Mouse (Mus musculus): ENCODE data around the gene Dync2li1. TPM values are rescaled to one million over a fixed set of nuclear protein-coding genes. Genes with fewer than 3 reads are reported as not detected.

Dync2li1 gene
- polyA plus RNA-seq, 1 experiment: 2.2 TPM

DNA sequence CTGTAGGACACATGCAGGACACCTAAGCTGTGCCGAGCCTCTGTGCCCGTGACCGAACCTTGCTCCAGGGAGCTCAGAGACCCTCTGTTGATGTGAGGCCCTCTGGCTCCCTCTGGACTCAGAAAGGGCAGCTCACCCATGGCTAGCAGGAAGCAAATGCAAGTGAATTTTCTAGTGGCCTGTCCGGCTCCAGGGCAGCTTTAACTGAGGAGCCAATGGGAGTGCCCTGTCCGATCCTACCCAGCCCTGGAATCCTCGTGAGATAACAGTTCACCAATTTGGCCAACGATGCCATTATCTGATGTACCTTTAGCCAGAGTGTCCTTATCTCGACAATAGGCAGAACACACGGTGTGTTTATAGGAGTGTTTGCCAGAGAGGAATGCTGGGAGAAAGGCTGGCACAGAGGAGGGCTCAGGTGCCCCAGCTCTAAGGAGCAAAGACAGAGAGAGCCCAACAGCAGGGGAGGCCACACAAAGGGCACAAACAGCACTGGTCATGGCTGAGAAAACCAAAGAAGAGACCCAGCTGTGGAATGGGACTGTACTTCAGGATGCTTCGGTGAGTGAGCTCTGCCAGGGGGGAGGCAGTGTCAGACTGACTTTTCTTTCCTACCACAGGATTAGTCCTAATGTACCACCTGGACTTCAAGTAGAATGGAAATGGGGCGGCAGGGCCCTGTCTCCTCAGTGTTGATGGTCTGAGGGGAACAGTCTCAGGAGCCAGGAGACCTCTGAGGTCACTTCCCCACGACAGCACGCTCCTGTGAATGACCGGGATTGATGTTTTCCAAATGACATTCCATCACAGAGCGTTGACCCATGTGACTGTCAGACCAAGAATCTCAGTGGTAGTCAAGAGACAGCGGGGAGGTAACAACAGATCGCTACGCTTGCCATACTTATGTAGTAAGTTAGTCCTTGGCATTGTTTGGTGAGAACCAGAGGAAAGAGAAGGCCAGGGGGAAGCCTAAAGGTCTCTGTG is 56.7 kb downstream of the Dync2li1 start, which contains the start of gene Abcg5:
TSS of gene Abcg5 (minus strand) at position 278 of the 984 bp plus-strand sequence.
- no peak within 1 kb of the TSS for H3K27ac ChIP-seq (ENCODE audit: control insufficient read depth, insufficient read depth, low read depth, low read length, poor library complexity)
- H3K4me1 ChIP-seq (ENCODE audit: control insufficient read depth, insufficient read depth, low read length): no peaks in the 10 kb centered on the region
- WGBS: 80% methylated on average over 18 of the region's 18 CpGs
- TF ChIP-seq POLR2A (IDR thresholded peaks at IDR 0.05; ENCODE audit: borderline replicate concordance, control insufficient read depth, low read depth, low read length): no peak
- TF ChIP-seq CTCF (IDR thresholded peaks at IDR 0.05; ENCODE audit: control insufficient read depth, insufficient read depth, low read length): no peak
- no peak within 1 kb of the TSS for H3K4me3 ChIP-seq (replicated peaks; ENCODE audit: control insufficient read depth, low read depth, low read length)

- WGBS: 21% methylated on average over 6 of the region's 6 CpGs
- Histone ChIP-seq H3K4me3 (replicated peaks; ENCODE audit: control insufficient read depth, low read depth, low read length) (no peak overlapping the region), H3K27ac (ENCODE audit: control insufficient read depth, insufficient read depth, low read depth, low read length, poor library complexity) (no peak overlapping the region), H3K4me1 (ENCODE audit: control insufficient read depth, insufficient read depth, low read length) (no peaks in the 10 kb centered on the region)
- TF ChIP-seq POLR2A (IDR thresholded peaks at IDR 0.05; ENCODE audit: borderline replicate concordance, control insufficient read depth, low read depth, low read length) (no peak), CTCF (IDR thresholded peaks at IDR 0.05; ENCODE audit: control insufficient read depth, insufficient read depth, low read length) (no peak)
Measured at GRCm38 (mm10) chr17:84684284-84684683, 58.0 kb downstream of the Dync2li1 start.

DNA sequence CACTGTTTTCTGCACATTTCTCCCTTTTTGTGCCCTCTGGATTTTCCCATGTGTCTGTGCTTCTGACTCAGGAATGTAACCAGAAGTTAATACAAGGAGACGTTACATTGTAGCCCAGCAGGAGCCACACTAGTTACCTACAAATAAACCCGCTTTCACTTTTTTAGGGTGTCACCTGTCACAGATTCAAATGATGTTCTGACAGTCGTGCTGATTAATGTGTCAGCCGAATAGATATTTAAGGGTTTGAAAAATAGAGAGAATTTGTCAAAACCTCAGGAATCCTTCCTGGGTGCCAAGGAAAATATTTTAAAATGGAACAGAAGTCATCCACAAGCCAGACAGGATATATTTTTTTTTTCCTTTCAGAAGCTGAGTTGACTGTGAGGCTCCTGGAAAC is 59.0 kb downstream of the Dync2li1 start:
- TF ChIP-seq POLR2A (IDR thresholded peaks at IDR 0.05; ENCODE audit: borderline replicate concordance, control insufficient read depth, low read depth, low read length): no peak
- TF ChIP-seq CTCF (IDR thresholded peaks at IDR 0.05; ENCODE audit: control insufficient read depth, insufficient read depth, low read length): no peak
- Histone ChIP-seq H3K4me3 (replicated peaks; ENCODE audit: control insufficient read depth, low read depth, low read length) (no peak overlapping the region), H3K27ac (ENCODE audit: control insufficient read depth, insufficient read depth, low read depth, low read length, poor library complexity) (no peak overlapping the region), H3K4me1 (ENCODE audit: control insufficient read depth, insufficient read depth, low read length) (no peaks in the 10 kb centered on the region)
- WGBS: 84% methylated on average over 4 of the region's 4 CpGs

- no peak overlapping the region for H3K4me3 ChIP-seq (replicated peaks; ENCODE audit: control insufficient read depth, low read depth, low read length)
- no peaks in the 10 kb centered on the region for H3K4me1 ChIP-seq (ENCODE audit: control insufficient read depth, insufficient read depth, low read length)
- 84% methylated on average over 5 of the region's 5 CpGs for WGBS
- H3K27ac ChIP-seq (ENCODE audit: control insufficient read depth, insufficient read depth, low read depth, low read length, poor library complexity): no peak overlapping the region
- TF ChIP-seq POLR2A (IDR thresholded peaks at IDR 0.05; ENCODE audit: borderline replicate concordance, control insufficient read depth, low read depth, low read length) (no peak), CTCF (IDR thresholded peaks at IDR 0.05; ENCODE audit: control insufficient read depth, insufficient read depth, low read length) (no peak)
Measured at GRCm38 (mm10) chr17:84687994-84688393, 61.7 kb downstream of the Dync2li1 start.

DNA sequence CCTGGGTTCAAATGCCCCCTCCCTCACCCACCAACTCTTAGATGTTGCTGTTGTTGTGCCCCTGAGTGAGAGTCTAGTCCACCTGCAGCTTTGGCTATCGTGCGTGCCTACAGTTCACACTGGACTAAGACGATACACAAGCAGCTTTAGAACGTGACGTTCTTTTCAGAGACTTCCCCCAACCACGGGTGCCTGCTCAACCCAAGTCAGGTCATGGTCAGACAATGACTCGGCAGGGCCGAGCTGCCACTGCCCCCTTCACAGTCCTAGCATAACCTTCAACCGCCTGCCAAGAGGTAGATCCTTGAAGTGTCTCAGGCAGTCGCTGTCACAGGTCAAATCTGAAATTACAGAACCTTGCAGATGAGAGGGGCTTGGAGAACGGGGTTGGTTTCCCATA is 62.5 kb downstream of the Dync2li1 start:
- no peak for TF ChIP-seq CTCF (IDR thresholded peaks at IDR 0.05; ENCODE audit: control insufficient read depth, insufficient read depth, low read length)
- no peak for TF ChIP-seq POLR2A (IDR thresholded peaks at IDR 0.05; ENCODE audit: borderline replicate concordance, control insufficient read depth, low read depth, low read length)
- Histone ChIP-seq H3K27ac (ENCODE audit: control insufficient read depth, insufficient read depth, low read depth, low read length, poor library complexity) (no peak overlapping the region), H3K4me1 (ENCODE audit: control insufficient read depth, insufficient read depth, low read length) (no peaks in the 10 kb centered on the region), H3K4me3 (replicated peaks; ENCODE audit: control insufficient read depth, low read depth, low read length) (no peak overlapping the region)
- WGBS: 47% methylated on average over 11 of the region's 11 CpGs

- no peak for TF ChIP-seq POLR2A (IDR thresholded peaks at IDR 0.05; ENCODE audit: borderline replicate concordance, control insufficient read depth, low read depth, low read length)
- no peak for TF ChIP-seq CTCF (IDR thresholded peaks at IDR 0.05; ENCODE audit: control insufficient read depth, insufficient read depth, low read length)
- Histone ChIP-seq H3K4me1 (ENCODE audit: control insufficient read depth, insufficient read depth, low read length) (no peaks in the 10 kb centered on the region), H3K4me3 (replicated peaks; ENCODE audit: control insufficient read depth, low read depth, low read length) (no peak overlapping the region), H3K27ac (ENCODE audit: control insufficient read depth, insufficient read depth, low read depth, low read length, poor library complexity) (no peak overlapping the region)
- WGBS: 78% methylated on average over 5 of the region's 5 CpGs
Measured at GRCm38 (mm10) chr17:84689316-84689715, 63.0 kb downstream of the Dync2li1 start.

GRCm38 (mm10) chr17:84690111-84690510 is 63.8 kb downstream of the Dync2li1 start:
- Histone ChIP-seq H3K4me3 (replicated peaks; ENCODE audit: control insufficient read depth, low read depth, low read length) (no peak overlapping the region), H3K4me1 (ENCODE audit: control insufficient read depth, insufficient read depth, low read length) (no peaks in the 10 kb centered on the region), H3K27ac (ENCODE audit: control insufficient read depth, insufficient read depth, low read depth, low read length, poor library complexity) (no peak overlapping the region)
- WGBS: 84% methylated on average over 5 of the region's 5 CpGs
- TF ChIP-seq POLR2A (IDR thresholded peaks at IDR 0.05; ENCODE audit: borderline replicate concordance, control insufficient read depth, low read depth, low read length) (no peak), CTCF (IDR thresholded peaks at IDR 0.05; ENCODE audit: control insufficient read depth, insufficient read depth, low read length) (no peak)

DNA sequence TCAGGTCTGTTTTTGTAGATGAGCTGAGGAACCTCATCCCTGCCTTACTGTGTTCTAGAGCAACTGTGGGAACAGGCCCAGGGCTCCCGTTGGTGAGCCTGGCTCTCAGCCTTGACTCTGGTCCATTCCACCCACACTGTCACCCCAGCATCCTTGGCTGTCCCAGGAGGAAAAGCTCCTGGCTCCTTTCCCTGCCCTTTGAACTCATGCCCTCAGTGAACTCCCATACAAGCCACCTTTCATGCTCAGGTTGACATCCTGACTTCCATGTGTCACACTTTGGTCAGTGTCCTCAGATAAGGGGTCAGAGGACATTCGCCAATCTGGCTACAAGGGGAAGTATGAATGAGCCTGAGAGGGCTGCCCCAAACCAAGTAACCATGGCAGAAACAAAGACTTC is 67.4 kb downstream of the Dync2li1 start:
- Histone ChIP-seq H3K4me1 (ENCODE audit: control insufficient read depth, insufficient read depth, low read length) (no peaks in the 10 kb centered on the region), H3K4me3 (replicated peaks; ENCODE audit: control insufficient read depth, low read depth, low read length) (no peak overlapping the region), H3K27ac (ENCODE audit: control insufficient read depth, insufficient read depth, low read depth, low read length, poor library complexity) (no peak overlapping the region)
- WGBS: 67% methylated on average over 2 of the region's 2 CpGs
- TF ChIP-seq POLR2A (IDR thresholded peaks at IDR 0.05; ENCODE audit: borderline replicate concordance, control insufficient read depth, low read depth, low read length) (no peak), CTCF (IDR thresholded peaks at IDR 0.05; ENCODE audit: control insufficient read depth, insufficient read depth, low read length) (no peak)
